Mouse (Mus musculus) small intestine, adult 2 months (tissue): ENCODE results near the gene Bmp2.

ENCODE experiments used
- CTCF ChIP-seq: fragments of 200-500 bp; IDR thresholded peaks from 2 replicates; pipeline ENCODE4 v1.5.1; 2012; ENCODE audit warnings: low read depth, mild to moderate bottlenecking, control low read depth, inconsistent platforms, low read length, moderate library complexity, mixed read lengths; ENCODE audit not compliant: insufficient replicate concordance, insufficient read length; ENCODE audit errors: extremely low read depth
- POLR2A ChIP-seq: fragments of 200-500 bp; IDR thresholded peaks from 2 replicates; pipeline ENCODE4 v1.6.1; 2012; ENCODE audit warnings: low read depth, mild to moderate bottlenecking, control low read depth, inconsistent platforms, low read length, moderate library complexity

DNA sequence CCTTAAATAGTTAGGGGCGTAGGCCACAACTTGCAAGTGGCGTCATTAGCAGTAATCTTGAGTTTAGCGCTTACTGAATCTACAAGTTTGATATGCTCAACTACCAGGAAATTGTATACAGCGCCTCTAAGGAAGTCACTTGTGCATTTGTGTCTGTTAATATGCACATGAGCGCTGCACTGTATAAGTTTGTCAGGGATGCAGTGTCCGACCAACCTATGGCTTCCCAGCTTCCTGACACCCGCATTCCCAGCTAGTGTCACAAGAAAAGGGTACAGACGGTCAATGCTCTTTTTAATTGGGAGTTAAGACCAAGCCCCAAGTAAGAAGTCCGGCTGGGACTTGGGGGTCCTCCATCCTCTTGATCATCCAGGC, 1.9 kb downstream of the Bmp2 start:
- TF ChIP-seq CTCF = no peak
- no peak for TF ChIP-seq POLR2A
